Mouse (Mus musculus) heart, postnatal 10 days (tissue): ENCODE data around the gene Hoxb3. TPM values are rescaled to one million over a fixed set of nuclear protein-coding genes. Genes with fewer than 3 reads are reported as not detected.

Experiments used
- DNase-seq, 2 experiments: peaks; one replicate each; pipeline ENCODE4 v3.0.0; 2021
- intact Hi-C: fragments of 180-260 bp; cut with DNase I; formaldehyde crosslinking; loops from one replicate; pipeline ENCODE4 v1.15.1; 2025
- total RNA-seq, 2 experiments: library from RNA; stranded (reverse); gene quantifications; 2 replicates each; pipeline ENCODE4 v1.2.3; 2021

The Hoxb3 gene
- total RNA-seq, 2 experiments from 2014 or later: 1.1 TPM

- no peak for DNase-seq
- intact Hi-C loops: no loop called here
Observed at GRCm38 (mm10) chr11:96287411-96287810, 35.7 kb upstream of the Hoxb3 start.

- no peak for DNase-seq
- intact Hi-C loops: no loop called here
Observed at GRCm38 (mm10) chr11:96288455-96289221, 34.5 kb upstream of the Hoxb3 start.

DNA sequence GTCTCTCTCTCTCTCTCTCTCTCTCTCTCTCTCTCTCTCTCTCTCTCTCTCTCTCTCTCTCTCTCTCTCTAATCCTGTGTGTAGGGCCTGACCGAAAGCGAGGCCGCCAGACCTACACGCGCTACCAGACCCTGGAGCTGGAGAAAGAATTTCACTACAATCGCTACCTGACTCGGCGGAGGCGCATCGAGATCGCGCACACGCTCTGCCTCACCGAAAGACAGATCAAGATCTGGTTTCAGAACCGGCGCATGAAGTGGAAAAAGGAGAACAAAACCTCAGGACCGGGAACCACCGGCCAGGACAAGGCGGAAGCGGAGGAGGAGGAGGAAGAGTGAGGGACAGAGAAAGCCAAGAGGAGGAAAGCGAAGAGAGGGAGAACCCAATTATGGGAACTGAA lies 33.8 kb upstream of the Hoxb3 start:
- intact Hi-C loops: no loop called here
- no peak for DNase-seq

DNA sequence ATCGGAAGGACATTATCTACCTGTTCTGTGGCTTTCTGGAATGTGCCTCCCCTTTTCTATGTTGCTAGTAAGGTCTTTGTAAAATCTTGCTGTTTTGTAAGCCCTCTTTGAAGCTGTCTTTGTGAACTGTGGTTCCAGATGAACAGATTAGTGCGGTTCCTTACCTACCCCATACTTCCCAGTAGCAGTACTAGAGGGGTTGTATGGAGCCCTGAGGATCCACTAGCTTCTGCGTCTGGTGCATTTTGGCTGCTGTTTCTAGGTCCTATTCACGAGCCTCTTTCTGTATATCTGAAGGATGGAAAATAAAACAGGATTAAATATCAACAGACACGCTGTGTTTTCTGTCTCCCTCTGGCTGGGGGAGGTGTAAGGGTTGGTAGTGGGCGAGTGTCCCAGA lies 33.3 kb upstream of the Hoxb3 start:
- no peak for DNase-seq
- intact Hi-C loops: no loop called here

DNA sequence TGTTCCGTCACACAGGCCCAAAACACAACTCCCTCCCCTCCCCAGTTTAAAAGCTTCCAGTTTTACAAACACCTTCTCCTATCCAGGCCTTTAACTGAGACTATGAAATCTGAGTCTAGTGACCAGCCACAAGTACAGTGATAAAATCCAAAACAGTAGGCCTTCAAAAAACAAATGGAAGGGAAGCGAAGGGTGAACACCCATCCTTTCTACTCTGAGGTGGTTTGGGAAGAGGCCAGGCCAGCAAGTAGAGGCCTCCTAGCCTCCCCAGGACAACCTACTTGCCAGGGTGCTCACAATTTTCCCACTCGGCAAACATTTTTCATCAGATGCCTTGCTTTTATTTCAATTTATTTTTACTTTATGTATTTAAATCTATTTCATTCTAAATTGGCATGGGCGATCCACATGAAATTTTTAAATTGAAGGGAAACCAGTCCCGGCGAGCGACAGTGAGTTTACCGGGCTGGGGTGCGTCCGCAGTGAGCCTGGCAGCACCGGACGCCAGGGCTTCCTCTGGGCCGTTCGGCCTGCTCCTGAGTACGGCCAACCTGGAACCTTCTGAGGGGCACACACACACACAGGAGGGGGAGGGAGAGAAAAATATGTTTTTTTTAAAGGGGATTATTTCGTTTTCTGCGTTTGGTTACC lies 32.3 kb upstream of the Hoxb3 start:
- intact Hi-C loops: no loop called here
- DNase-seq: no peak

GRCm38 (mm10) chr11:96291681-96292564 lies 31.2 kb upstream of the Hoxb3 start, which contains the start of gene Hoxb6:
Hoxb6 (plus strand) TSS chr11:96292476.
- intact Hi-C loops: no loop called here
- no peak for DNase-seq

GRCm38 (mm10) chr11:96292565-96293301 lies 30.4 kb upstream of the Hoxb3 start:
- DNase-seq: no peak
- intact Hi-C loops: no loop called here

- intact Hi-C loops: no loop called here
- no peak for DNase-seq
Observed at GRCm38 (mm10) chr11:96293302-96293921, 29.7 kb upstream of the Hoxb3 start.

- peak; percentile 73 to 86 for DNase-seq
- intact Hi-C loops: loop anchor here (2.0 kb wide), 1 partner anchor 16 kb away; no protein-coding TSS in a partner anchor
Observed at GRCm38 (mm10) chr11:96294245-96295091, 28.7 kb upstream of the Hoxb3 start.

DNA sequence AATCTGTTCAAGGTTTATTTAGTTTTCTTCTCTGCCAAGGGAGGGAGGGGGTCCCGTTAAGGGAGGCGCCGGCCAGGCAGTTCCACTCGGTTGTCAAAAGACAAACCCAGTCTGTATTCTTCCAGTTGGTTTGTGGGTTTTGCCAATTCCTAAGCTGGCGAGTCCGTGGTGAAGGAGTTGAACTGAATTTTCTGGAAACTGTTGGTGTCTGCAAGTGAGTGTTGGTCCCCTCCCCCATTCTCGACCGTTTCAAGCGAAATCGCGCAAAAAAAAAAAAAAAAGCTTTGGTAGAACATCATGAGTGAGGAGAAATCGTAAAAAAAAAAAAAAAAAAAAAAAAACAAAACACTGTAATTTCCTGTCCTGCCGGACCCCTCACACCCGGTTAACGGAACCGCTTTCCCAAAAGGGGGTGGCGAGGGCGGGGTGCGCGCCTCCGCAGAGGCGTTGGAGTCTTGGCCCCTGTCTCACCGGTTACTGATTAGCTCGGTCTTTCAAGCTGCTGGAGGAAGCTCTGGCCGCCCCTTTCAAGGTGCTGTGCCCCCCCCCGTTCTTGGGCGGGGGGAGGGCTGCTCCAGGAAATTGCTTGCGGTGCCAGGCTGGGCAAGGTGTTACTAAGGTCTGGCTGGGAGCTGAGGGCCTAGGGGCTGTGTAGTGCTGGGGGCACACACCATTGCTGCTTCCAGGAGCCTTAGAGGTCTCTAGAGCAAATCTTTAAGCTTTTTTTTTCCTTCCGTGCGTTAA lies 27.9 kb upstream of the Hoxb3 start:
- no peak for DNase-seq

DNA sequence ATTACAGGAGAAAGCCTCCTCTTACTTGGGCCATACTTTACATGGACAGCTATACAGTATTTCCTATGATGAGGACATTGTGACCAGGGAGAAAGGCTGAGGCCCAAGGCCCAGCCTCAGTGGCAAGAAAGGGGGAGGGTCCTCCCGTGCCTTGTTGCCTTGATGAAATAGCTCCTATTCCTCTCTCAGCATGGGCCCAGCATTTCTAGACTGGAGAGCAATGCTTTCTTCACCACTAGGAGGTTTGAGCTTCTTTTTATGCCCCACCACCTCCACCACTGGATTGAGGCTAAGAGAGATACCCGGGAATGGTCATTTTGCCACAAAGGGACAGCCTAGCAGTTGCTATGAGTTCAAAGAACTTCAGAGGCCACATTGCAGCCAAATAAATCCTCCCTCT lies 26.1 kb upstream of the Hoxb3 start:
- DNase-seq: no peak
- intact Hi-C loops: no loop called here

More for the DNA sequence above, 27.9 kb upstream of the Hoxb3 start:
- intact Hi-C loops: loop anchor here (2.0 kb wide), 1 partner anchor 16 kb away; no protein-coding TSS in a partner anchor

- no peak for DNase-seq
- intact Hi-C loops: no loop called here
Observed at GRCm38 (mm10) chr11:96297428-96297827, 25.7 kb upstream of the Hoxb3 start.

DNA sequence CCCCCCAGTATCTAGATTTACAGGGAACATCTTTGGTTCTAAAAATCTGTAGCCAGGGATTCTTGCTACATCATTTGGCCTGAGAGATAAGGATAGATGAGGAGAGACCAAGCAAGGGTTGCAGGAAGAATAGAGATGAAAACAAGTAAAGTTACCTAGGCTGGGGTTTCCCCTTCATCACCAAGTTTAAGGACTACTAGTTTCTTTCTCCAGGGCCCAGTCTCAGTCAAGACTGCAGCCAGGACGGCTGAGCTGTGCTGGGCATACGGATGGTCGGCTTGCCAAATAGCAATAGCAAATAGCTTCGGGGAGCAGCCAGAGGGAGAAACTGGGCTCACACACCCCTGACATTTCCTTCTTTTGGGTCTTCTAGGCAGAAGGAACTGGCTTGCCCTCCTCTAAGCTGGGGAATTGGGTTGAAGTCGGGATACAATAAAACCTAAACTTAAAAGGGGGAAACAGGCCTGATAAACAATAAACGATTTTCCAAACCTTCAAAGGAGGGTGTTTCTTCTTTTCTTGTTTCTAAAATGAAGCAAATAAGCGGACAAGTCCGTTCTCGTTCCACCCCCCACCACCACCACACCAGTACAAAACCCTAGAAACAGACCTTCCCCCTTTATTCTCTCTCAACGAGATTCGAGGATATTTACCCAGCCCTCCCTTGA lies 25.0 kb upstream of the Hoxb3 start:
- no peak for DNase-seq
- intact Hi-C loops: no loop called here

GRCm38 (mm10) chr11:96298895-96299667 lies 24.0 kb upstream of the Hoxb3 start:
- no peak for DNase-seq
- intact Hi-C loops: no loop called here

- DNase-seq: no peak
- intact Hi-C loops: loop anchor here (5.0 kb wide), 2 partner anchors 253 to 373 kb away; no protein-coding TSS in a partner anchor
Observed at GRCm38 (mm10) chr11:96299781-96300180, 23.3 kb upstream of the Hoxb3 start.

DNA sequence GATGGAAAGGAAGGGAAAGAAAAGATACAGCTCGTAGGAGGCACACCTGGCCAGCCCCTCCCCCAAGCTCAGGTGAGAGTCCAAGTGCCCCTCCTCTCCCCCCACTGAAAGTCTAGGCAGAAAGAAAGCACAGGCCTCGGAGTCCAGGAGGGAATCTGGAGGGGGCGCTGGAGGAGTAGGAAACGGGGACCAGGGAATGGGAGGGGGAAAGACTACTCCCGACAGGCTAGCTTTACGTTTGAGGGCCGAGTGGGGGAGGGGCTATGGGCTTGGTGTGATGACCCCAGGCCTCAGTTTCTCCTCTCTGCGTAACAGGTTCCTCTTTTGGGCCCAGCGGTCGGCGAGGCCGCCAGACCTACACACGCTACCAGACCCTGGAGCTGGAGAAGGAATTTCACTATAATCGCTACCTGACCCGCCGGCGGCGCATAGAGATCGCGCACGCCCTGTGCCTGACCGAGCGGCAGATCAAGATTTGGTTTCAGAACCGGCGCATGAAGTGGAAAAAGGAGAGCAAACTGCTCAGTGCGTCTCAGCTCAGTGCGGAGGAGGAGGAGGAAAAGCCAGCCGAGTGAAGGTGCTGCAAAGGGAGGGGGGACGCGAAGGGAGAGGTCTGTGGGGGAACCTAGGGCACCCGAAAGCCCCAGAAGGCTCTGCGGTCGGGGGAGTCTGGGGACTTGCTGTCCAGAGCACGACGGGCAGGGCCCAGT lies 22.6 kb upstream of the Hoxb3 start:
- intact Hi-C loops: loop anchor here (5.0 kb wide), 2 partner anchors 252 to 372 kb away; no protein-coding TSS in a partner anchor
- DNase-seq: no peak
